Mouse (Mus musculus): ENCODE results near the gene Gm10837. TPM values are rescaled to one million over a fixed set of nuclear protein-coding genes. Genes with fewer than 3 reads are reported as not detected.

Gene Gm10837
- total RNA-seq, 2 experiments from 2014 or later = not detected

DNA sequence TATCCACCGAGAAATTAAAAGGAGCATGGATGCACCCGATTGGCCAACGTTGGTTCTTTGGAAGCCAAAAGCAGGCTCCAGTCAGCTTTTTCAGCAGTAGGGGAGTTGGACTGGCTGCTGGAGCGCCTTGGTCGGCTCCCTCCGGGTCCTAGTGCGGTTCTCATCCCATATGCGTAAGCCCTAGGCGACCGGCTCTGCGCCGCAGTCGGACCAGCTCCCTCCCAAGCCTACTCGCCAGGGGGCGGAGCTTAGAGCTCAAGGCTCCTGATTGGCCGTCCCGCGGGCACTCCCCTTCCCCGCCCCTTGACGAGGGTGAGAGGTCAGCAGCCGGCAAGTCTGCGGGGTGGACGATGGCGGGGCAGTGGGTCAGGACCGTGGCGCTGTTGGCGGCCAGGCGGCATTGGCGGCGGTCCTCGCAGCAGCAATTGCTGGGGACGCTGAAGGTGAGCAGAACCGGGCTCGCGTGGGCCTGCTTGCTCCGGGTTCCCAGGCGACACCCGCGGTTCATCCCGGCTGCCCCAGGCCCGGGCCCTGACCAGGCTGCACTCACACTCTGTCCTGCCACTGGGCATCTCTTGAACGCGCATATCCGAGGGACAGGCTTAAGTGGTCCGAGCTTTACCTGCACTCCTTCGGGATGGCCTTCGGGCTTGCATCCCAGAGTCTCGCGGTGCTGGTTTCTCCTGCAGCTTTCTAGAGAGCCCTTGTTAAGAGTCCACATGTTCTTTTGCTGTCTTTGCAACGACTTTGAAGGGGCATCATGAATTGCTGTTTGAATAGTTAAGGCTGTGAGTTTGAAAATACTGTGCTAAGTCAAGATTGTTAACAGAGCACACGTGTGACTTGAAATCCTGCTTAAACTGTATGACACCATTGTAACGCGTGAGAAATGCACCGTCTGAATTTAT is 43.9 kb downstream of the Gm10837 start, which contains the start of gene Pcca:
Pcca (plus strand) TSS at position 308 of the 908 bp plus-strand sequence.
- peak; percentile 99 for DNase-seq

DNA sequence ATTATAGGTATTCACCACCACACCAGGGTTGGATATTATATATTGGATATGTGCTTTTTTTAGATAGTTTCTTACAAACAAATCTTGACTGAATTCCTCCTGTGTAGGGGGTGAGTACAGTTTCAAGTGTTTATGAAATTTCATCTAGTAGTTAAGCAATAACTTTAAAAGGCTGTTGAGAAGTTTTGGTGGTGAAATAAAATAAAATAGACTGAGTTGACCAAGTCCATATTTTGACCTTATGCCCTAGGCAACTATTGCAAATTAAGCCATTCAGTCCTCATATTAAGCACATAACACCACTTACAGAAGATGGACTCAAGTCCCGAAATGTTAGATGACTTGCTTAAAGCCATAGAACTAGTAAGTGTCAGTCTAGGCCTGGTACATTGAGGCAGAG is 45.6 kb downstream of the Gm10837 start:
- no peak for DNase-seq

Other genes with a start within 250 kb of the Gm10837 start
- not detected for gene Gm5089, start 39.5 kb upstream of the Gm10837 start, total RNA-seq (2021)
- not detected for gene Zic5, start 24.9 kb upstream of the Gm10837 start, total RNA-seq (2021)
- gene Zic2, start 15.2 kb upstream of the Gm10837 start, total RNA-seq (2021) = not detected
- gene Pcca, start 43.7 kb downstream of the Gm10837 start, total RNA-seq (2021) = 100 to 1,000 TPM in 1 of 2 experiments, 10 to 100 TPM in 1; 98.8 to 103 TPM

Data from heart, adult 18-20 months (tissue).